Mouse (Mus musculus) liver, postnatal 0 days (tissue): Measurements from ENCODE around the gene Pex14.

ENCODE experiments used
- CTCF ChIP-seq: sonication (generic); IDR thresholded peaks from 2 replicates; pipeline ENCODE4 v1.5.1; 2016; ENCODE audit warnings: antibody characterized with exemption, low read depth
- EP300 ChIP-seq: IDR thresholded peaks from 2 replicates; pipeline ENCODE4 v1.6.1; 2016; ENCODE audit warnings: antibody characterized with exemption, low read depth, mild to moderate bottlenecking

- TF ChIP-seq EP300 (no peak), CTCF (no peak)
Observed at GRCm38 (mm10) chr4:148923414-148923813, 176.3 kb downstream of the Pex14 start.
